Mouse (Mus musculus) erythroblast, embryonic 14.5 days (primary cell): Measurements from ENCODE around the gene S100a10. TPM values are rescaled to one million over a fixed set of nuclear protein-coding genes. Genes with fewer than 3 reads are reported as not detected.

Source experiments
- H3K27me3 ChIP-seq: 2 replicates; pipeline ENCODE4 v1.6.1; 2012; ENCODE audit warnings: inconsistent platforms; ENCODE audit not compliant: control insufficient read depth
- H3K36me3 ChIP-seq: 2 replicates; pipeline ENCODE4 v1.6.1; 2012; ENCODE audit warnings: mild to moderate bottlenecking, inconsistent platforms; ENCODE audit not compliant: control insufficient read depth
- H3K4me1 ChIP-seq: 2 replicates; pipeline ENCODE4 v1.6.1; 2012; ENCODE audit warnings: inconsistent platforms; ENCODE audit not compliant: control insufficient read depth
- H3K4me3 ChIP-seq: replicated peaks from 2 replicates; pipeline ENCODE3; 2012; ENCODE audit warnings: moderate library complexity, mild to moderate bottlenecking, inconsistent platforms
- H3K9me3 ChIP-seq: 2 replicates; pipeline ENCODE4 v1.6.1; 2012; ENCODE audit warnings: low read length, inconsistent platforms, mixed read lengths; ENCODE audit not compliant: control insufficient read depth
- GATA1 ChIP-seq: IDR thresholded peaks from 2 replicates; pipeline ENCODE4 v1.6.1; 2012; ENCODE audit warnings: low read length, inconsistent platforms, mixed read lengths
- TAL1 ChIP-seq: IDR thresholded peaks from 3 replicates; pipeline ENCODE4 v1.6.1; 2012; ENCODE audit warnings: low read length, inconsistent platforms, mixed read lengths
- polyA plus RNA-seq: library from polyadenylated mRNA; stranded (reverse); fragments of >175 nt; gene quantifications from 2 replicates; pipeline ENCODE4 v1.2.3, GENCODE M21; 2012

The S100a10 gene
- polyA plus RNA-seq, result 0.07 and 0.11 TPM in 2 replicates

- TF ChIP-seq GATA1 (no peak), TAL1 (no peak)
- peaks cover 17% of the 10 kb centered on the region for H3K4me1 ChIP-seq
These were observed at the start of gene S100a10 for GRCm38 (mm10) chr3:93554981-93555877. S100a10 (plus strand) TSS chr3:93555080.

GRCm38 (mm10) chr3:93505960-93506863 lies 48.7 kb upstream of the S100a10 start:
- Histone ChIP-seq H3K27me3 (no peaks in the 10 kb centered on the region), H3K36me3 (no peaks in the 10 kb centered on the region), H3K4me3 (no peak overlapping the region), H3K9me3 (no peaks in the 10 kb centered on the region), H3K4me1 (no peaks in the 10 kb centered on the region)
- TF ChIP-seq GATA1 (no peak), TAL1 (no peak)

More at GRCm38 (mm10) chr3:93554981-93555877, at the start of gene S100a10:
- Histone ChIP-seq H3K36me3 (no peaks in the 10 kb centered on the region), H3K4me3 (peak within 1 kb of the TSS; percentile 59), H3K27me3 (peaks cover 7% of the 10 kb centered on the region), H3K9me3 (no peaks in the 10 kb centered on the region)

DNA sequence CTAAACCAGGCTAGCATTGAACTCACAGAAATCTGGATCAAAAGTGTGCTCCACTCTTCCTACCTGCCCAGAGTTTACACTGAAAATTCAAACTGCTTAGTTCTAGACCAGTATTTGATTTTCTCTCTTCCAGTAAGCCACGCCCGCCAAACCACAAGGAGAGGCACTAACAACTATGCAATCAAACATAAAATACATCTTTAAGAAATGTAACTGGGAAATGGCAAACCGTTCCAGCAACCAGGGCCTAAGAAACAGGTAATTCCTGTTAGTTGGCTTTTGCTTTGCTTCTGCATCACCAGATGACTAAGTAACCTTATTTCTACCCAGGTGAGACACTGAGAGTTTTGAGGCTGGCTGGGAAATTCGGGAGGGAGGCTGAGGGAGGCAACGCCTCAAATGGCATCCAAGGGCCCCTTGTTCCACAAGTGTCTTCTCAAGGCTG lies 48.0 kb upstream of the S100a10 start:
- H3K4me1 ChIP-seq, result no peaks in the 10 kb centered on the region
- TF ChIP-seq GATA1, result no peak
- TF ChIP-seq TAL1, result no peak
- no peaks in the 10 kb centered on the region for H3K27me3 ChIP-seq
- no peaks in the 10 kb centered on the region for H3K9me3 ChIP-seq
- H3K4me3 ChIP-seq, result no peak overlapping the region
- H3K36me3 ChIP-seq, result no peaks in the 10 kb centered on the region

GRCm38 (mm10) chr3:93509301-93509700 lies 45.6 kb upstream of the S100a10 start:
- no peaks in the 10 kb centered on the region for H3K9me3 ChIP-seq
- H3K4me1 ChIP-seq, result no peaks in the 10 kb centered on the region
- TF ChIP-seq TAL1, result no peak
- H3K4me3 ChIP-seq, result no peak overlapping the region
- no peaks in the 10 kb centered on the region for H3K27me3 ChIP-seq
- H3K36me3 ChIP-seq, result no peaks in the 10 kb centered on the region

- H3K4me3 ChIP-seq, result no peak overlapping the region
- no peaks in the 10 kb centered on the region for H3K36me3 ChIP-seq
- no peaks in the 10 kb centered on the region for H3K9me3 ChIP-seq
- TF ChIP-seq GATA1, result no peak
- no peak for TF ChIP-seq TAL1
- no peaks in the 10 kb centered on the region for H3K27me3 ChIP-seq
- no peaks in the 10 kb centered on the region for H3K4me1 ChIP-seq
These were observed 43.8 kb upstream of the S100a10 start for GRCm38 (mm10) chr3:93511036-93511435.

GRCm38 (mm10) chr3:93511801-93512200 lies 43.1 kb upstream of the S100a10 start:
- no peaks in the 10 kb centered on the region for H3K36me3 ChIP-seq
- TF ChIP-seq GATA1, result no peak
- TF ChIP-seq TAL1, result no peak
- H3K4me3 ChIP-seq, result no peak overlapping the region
- H3K4me1 ChIP-seq, result no peaks in the 10 kb centered on the region
- no peaks in the 10 kb centered on the region for H3K27me3 ChIP-seq
- no peaks in the 10 kb centered on the region for H3K9me3 ChIP-seq

DNA sequence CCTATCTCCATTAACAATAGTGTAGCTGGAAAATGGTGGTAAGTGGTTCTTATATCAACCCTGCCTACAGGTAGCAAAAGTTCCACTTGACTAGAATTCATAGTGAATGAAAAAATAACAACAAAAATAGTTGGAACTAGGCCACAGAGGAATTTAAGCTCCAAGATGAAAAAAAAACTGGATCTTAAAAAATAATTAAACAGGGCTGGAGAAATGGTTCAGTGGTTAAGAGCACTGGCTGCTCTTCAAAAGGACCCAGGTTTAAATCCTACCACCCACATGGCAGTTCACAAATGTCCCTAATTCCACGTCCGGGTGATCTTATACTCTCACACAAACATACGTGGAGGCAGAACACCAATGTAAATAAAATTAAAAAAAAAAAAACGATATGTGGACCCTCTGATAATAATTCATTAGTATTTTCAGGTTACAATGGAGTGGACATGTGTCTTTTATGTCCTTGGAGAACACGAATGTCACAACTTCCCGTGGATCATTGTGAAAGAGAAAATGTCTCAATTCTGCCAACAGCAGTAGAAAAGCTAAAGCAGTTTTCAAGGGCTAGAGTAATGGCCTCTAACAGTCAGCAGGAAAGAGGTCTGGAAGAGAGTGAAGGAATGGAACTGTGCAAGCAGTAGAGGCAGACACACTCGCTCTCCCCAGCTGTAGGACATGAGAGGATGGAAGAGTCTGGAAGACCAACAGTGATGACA lies 42.3 kb upstream of the S100a10 start:
- Histone ChIP-seq H3K9me3 (no peaks in the 10 kb centered on the region), H3K4me3 (no peak overlapping the region), H3K4me1 (no peaks in the 10 kb centered on the region), H3K36me3 (no peaks in the 10 kb centered on the region), H3K27me3 (no peaks in the 10 kb centered on the region)
- TF ChIP-seq GATA1, result no peak
- TF ChIP-seq TAL1, result no peak

- Histone ChIP-seq H3K27me3 (no peaks in the 10 kb centered on the region), H3K9me3 (no peaks in the 10 kb centered on the region), H3K4me3 (no peak overlapping the region), H3K4me1 (no peaks in the 10 kb centered on the region), H3K36me3 (no peaks in the 10 kb centered on the region)
- TF ChIP-seq GATA1, result no peak
- TF ChIP-seq TAL1, result no peak
These were observed 40.3 kb upstream of the S100a10 start for GRCm38 (mm10) chr3:93514628-93515027.

GRCm38 (mm10) chr3:93517343-93517742 lies 37.5 kb upstream of the S100a10 start:
- no peaks in the 10 kb centered on the region for H3K9me3 ChIP-seq
- H3K4me1 ChIP-seq, result peaks cover 6% of the 10 kb centered on the region
- no peak for TF ChIP-seq GATA1
- no peak for TF ChIP-seq TAL1
- H3K27me3 ChIP-seq, result no peaks in the 10 kb centered on the region
- H3K4me3 ChIP-seq, result no peak overlapping the region
- no peaks in the 10 kb centered on the region for H3K36me3 ChIP-seq
